Mouse (Mus musculus): ENCODE data around the gene Rnaseh2a. TPM values are rescaled to one million over a fixed set of nuclear protein-coding genes. Genes with fewer than 3 reads are reported as not detected.

The Rnaseh2a gene
- total and polyA plus RNA-seq, 3 experiments = 71.6 to 115 (median 83.1) TPM

DNA sequence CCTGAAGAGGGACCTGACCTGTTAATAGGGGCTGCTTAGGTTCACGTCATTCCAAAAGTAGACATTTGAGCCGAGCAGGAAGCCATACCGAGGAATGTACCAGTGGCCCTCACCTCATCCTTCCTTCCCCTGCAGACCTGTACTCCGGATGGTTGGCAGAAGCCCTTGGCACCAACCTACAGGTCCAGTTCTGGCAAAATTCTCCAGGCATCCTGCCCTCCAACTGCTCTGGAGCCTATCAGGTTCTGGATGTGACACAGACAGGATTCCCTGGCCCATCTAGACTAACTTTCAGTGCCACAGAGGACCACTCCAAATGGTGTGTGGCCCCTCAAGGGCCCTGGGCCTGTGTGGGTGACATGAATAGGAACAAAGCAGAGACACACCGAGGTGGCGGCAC, 59.0 kb downstream of the Rnaseh2a start:
- Histone ChIP-seq H3K27ac (ENCODE audit: insufficient read depth, low read depth) (no peak overlapping the region), H3K27me3 (replicated peaks) (peaks cover 1% of the 10 kb centered on the region), H3K4me3 (replicated peaks in 1 of 3; ENCODE audit: low read depth in 2 of 3, low read length in 2 of 3, poor library complexity in 1 of 3) (no peak overlapping the region), H3K9ac (ENCODE audit: insufficient read depth, low read depth) (no peak overlapping the region), H3K4me1 (ENCODE audit: control insufficient read depth in 1 of 2, insufficient read depth in 2 of 2) (peaks cover 8 to 15% of the 10 kb centered on the region in 2 experiments), H3K36me3 (replicated peaks in 1 of 2; ENCODE audit: control insufficient read depth in 1 of 2, insufficient read depth in 1 of 2, low read length in 1 of 2) (peaks cover 12 to 50% of the 10 kb centered on the region in 2 experiments), H3K9me3 (replicated peaks; ENCODE audit: low read length) (peaks cover 13% of the 10 kb centered on the region), H3K79me2 (replicated peaks; ENCODE audit: control insufficient read depth, extremely low read depth, insufficient read depth, poor library complexity, severe bottlenecking) (no peaks in the 10 kb centered on the region), H3K4me2 (ENCODE audit: insufficient read depth, low read depth, poor library complexity, severe bottlenecking) (no peak overlapping the region)
- TF ChIP-seq ZMIZ1 (IDR thresholded peaks at IDR 0.05; ENCODE audit: low read depth, low read length) (no peak), ZC3H11A (IDR thresholded peaks at IDR 0.05; ENCODE audit: low read depth, low read length) (no peak), EP300 (IDR thresholded peaks at IDR 0.05; ENCODE audit: low read length) (no peak), MAZ (IDR thresholded peaks at IDR 0.05; ENCODE audit: low read depth, low read length) (no peak), BHLHE40 (IDR thresholded peaks at IDR 0.05; ENCODE audit: low read depth, low read length) (no peak)
- dilution Hi-C loops (cut with MboI; ENCODE audit: extremely low pct_ligation_motif_present, extremely low pct_unique_long_range_greater_than_20kb, low sequenced_read_pairs) = no loop called here
- in situ Hi-C loops (cut with MboI; ENCODE audit: low pct_ligation_motif_present, low pct_unique_long_range_greater_than_20kb, low sequenced_read_pairs) = no loop called here
- no peak for DNase-seq (ENCODE audit: extremely low read depth)

DNA sequence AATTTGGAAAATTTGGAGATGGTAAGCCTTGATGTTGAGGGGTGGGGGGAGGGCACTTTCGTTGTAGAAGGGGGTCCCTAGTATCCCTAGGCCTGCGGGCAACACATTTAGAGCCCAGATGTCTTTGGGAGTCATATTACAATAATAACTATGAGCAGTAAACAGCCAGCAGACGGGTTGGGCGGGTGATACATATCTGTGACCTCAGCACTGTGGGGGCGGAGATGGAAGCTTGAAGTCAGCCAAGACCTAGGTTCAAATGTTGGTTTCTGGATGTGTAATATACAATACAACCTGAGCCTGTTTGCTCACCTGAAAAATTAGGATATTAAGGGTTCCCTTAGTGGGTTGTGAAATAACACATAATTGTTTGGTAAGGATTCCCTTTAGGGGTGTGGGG, 59.6 kb downstream of the Rnaseh2a start:
- no peak for DNase-seq (ENCODE audit: extremely low read depth)
- H3K4me2 ChIP-seq (ENCODE audit: insufficient read depth, low read depth, poor library complexity, severe bottlenecking) = no peak overlapping the region
- dilution Hi-C loops (cut with MboI; ENCODE audit: extremely low pct_ligation_motif_present, extremely low pct_unique_long_range_greater_than_20kb, low sequenced_read_pairs) (no loop called here), in situ Hi-C loops (cut with MboI; ENCODE audit: low pct_ligation_motif_present, low pct_unique_long_range_greater_than_20kb, low sequenced_read_pairs) (no loop called here)
- H3K9me3 ChIP-seq (replicated peaks; ENCODE audit: low read length) = peaks cover 13% of the 10 kb centered on the region
- peaks cover 8 to 15% of the 10 kb centered on the region in 2 experiments for H3K4me1 ChIP-seq (ENCODE audit: control insufficient read depth in 1 of 2, insufficient read depth in 2 of 2)
- H3K36me3 ChIP-seq (replicated peaks in 1 of 2; ENCODE audit: control insufficient read depth in 1 of 2, insufficient read depth in 1 of 2, low read length in 1 of 2) = peaks cover 12 to 47% of the 10 kb centered on the region in 2 experiments
- peaks cover 2% of the 10 kb centered on the region for H3K27me3 ChIP-seq (replicated peaks)
- no peak overlapping the region for H3K4me3 ChIP-seq (replicated peaks in 1 of 3; ENCODE audit: low read depth in 2 of 3, low read length in 2 of 3, poor library complexity in 1 of 3)
- H3K9ac ChIP-seq (ENCODE audit: insufficient read depth, low read depth) = no peak overlapping the region
- no peak overlapping the region for H3K27ac ChIP-seq (ENCODE audit: insufficient read depth, low read depth)
- TF ChIP-seq MEF2A (IDR thresholded peaks at IDR 0.05; ENCODE audit: borderline replicate concordance, low read depth, low read length) (no peak), ETS1 (conservative IDR thresholded peaks at IDR 0.05; ENCODE audit: low read depth, low read length) (no peak), HCFC1 (IDR thresholded peaks at IDR 0.05; ENCODE audit: low read depth, low read length) (no peak), KAT2A (IDR thresholded peaks at IDR 0.05; ENCODE audit: insufficient replicate concordance, low read length) (no peak), BHLHE40 (IDR thresholded peaks at IDR 0.05; ENCODE audit: low read depth, low read length) (no peak), SIN3A (IDR thresholded peaks at IDR 0.05; ENCODE audit: low read length) (no peak)
- H3K79me2 ChIP-seq (replicated peaks; ENCODE audit: control insufficient read depth, extremely low read depth, insufficient read depth, poor library complexity, severe bottlenecking) = no peaks in the 10 kb centered on the region

DNA sequence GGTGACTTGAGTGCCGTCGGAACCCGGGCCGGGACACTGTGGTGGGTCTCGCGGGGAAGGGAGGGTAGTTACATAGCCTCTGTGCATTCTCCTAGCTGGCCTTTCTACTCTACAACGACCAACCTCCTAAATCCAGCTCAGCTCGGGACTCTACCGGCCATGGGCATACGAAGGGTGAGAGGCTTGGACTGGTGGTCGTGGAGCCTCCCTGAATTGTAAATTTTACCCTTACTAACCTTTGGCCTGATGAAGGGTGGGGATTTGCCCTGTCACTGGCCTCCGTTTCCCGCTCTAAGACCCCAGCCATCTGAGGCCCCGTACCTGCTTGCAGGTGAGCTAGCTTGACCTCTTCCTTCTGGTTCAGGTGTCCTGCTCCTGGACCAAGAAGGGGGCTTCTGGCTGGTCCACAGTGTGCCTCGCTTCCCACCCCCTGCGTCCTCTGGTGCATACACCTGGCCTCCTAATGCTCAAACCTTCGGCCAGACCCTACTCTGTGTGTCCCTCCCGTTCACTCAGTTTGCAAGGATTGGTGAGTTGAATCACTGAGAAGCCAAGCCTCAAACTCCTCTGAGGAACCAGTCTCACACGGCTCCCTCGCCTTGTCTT, 60.3 kb downstream of the Rnaseh2a start:
- Histone ChIP-seq H3K79me2 (replicated peaks; ENCODE audit: control insufficient read depth, extremely low read depth, insufficient read depth, poor library complexity, severe bottlenecking) (no peaks in the 10 kb centered on the region), H3K27ac (ENCODE audit: insufficient read depth, low read depth) (no peak overlapping the region), H3K27me3 (replicated peaks) (peaks cover 9% of the 10 kb centered on the region), H3K9me3 (replicated peaks; ENCODE audit: low read length) (peaks cover 13% of the 10 kb centered on the region), H3K4me3 (replicated peaks in 1 of 3; ENCODE audit: low read depth in 2 of 3, low read length in 2 of 3, poor library complexity in 1 of 3) (peak overlapping the region; percentile 63 to 68 (median 64)), H3K36me3 (replicated peaks in 1 of 2; ENCODE audit: control insufficient read depth in 1 of 2, insufficient read depth in 1 of 2, low read length in 1 of 2) (peaks cover 12 to 45% of the 10 kb centered on the region in 2 experiments), H3K4me2 (ENCODE audit: insufficient read depth, low read depth, poor library complexity, severe bottlenecking) (peak overlapping the region; percentile 40), H3K9ac (ENCODE audit: insufficient read depth, low read depth) (peak overlapping the region; percentile 72), H3K4me1 (ENCODE audit: control insufficient read depth in 1 of 2, insufficient read depth in 2 of 2) (peaks cover 8 to 15% of the 10 kb centered on the region in 2 experiments)
- dilution Hi-C loops (cut with MboI; ENCODE audit: extremely low pct_ligation_motif_present, extremely low pct_unique_long_range_greater_than_20kb, low sequenced_read_pairs) (no loop called here), in situ Hi-C loops (cut with MboI; ENCODE audit: low pct_ligation_motif_present, low pct_unique_long_range_greater_than_20kb, low sequenced_read_pairs) (no loop called here)
- TF ChIP-seq RAD21 (IDR thresholded peaks at IDR 0.05; ENCODE audit: low read depth, low read length) = no peak
- no peak for TF ChIP-seq MXI1 (IDR thresholded peaks at IDR 0.05; ENCODE audit: low read depth, low read length)
- TF ChIP-seq RCOR1 (conservative IDR thresholded peaks at IDR 0.05; ENCODE audit: low read depth, low read length) = no peak
- TF ChIP-seq ELF1 (IDR thresholded peaks at IDR 0.05; ENCODE audit: low read depth, low read length) = no peak
- no peak for TF ChIP-seq MYC (IDR thresholded peaks at IDR 0.05; ENCODE audit: low read depth, low read length)
- TF ChIP-seq SMC3 (IDR thresholded peaks at IDR 0.05; ENCODE audit: low read depth, low read length) = no peak
- TF ChIP-seq CTCF (conservative IDR thresholded peaks at IDR 0.05 in 1 of 2, IDR thresholded peaks at IDR 0.05 in 1 of 2; ENCODE audit: low read depth in 2 of 2, low read length in 2 of 2) = no peak
- no peak for TF ChIP-seq MEF2A (IDR thresholded peaks at IDR 0.05; ENCODE audit: borderline replicate concordance, low read depth, low read length)
- TF ChIP-seq GABPA (IDR thresholded peaks at IDR 0.05; ENCODE audit: insufficient replicate concordance, low read depth, low read length) = no peak
- DNase-seq (ENCODE audit: extremely low read depth) = no peak

All from CH12.LX (cell line).